Mouse (Mus musculus): ENCODE data around the gene Lyl1.
A peak's percentile ranks its signal among the peaks of the same experiment; 100 is the strongest.

Gene Lyl1

DNA sequence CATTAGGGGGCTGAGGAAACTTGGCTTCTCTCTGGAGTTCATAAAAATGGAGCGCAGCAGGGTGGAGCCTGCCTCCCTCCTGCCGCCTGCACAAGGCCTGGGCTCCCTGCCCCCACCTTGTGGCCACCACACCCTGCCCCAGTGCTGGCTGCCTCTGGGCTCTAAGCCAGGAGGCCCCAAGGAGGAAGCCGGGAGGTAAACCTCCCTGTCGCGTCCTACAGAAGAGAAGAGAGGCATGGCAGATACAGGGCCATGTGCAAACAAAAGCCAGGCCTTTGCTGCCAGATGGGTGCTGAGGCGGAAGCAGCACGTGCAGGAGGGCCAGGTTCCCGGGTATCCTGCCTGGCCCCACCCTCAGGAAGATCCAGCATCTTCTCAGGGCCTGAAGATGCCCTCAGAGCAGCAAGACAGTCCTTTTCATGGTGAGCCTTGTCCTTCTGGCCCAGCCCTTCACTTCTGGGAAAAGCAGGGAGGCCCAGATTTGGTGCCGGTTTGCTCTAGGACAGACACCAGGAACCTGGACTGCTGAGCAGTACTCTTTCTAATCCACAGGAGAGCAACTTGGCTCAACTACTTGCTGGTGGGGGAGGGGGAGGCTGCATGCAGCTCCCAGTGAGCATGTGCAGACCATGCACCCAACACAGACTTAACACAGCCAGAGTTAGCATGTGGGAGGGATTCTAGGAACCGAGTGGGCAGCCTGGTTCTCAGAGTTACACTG is 21.8 kb downstream of the Lyl1 start, which contains the start of gene G430095P16Rik:
G430095P16Rik (plus strand) TSS at position 158 of the 721 bp plus-strand sequence.
- DNase-seq (ENCODE audit: low spot score) = peak; percentile 82

DNA sequence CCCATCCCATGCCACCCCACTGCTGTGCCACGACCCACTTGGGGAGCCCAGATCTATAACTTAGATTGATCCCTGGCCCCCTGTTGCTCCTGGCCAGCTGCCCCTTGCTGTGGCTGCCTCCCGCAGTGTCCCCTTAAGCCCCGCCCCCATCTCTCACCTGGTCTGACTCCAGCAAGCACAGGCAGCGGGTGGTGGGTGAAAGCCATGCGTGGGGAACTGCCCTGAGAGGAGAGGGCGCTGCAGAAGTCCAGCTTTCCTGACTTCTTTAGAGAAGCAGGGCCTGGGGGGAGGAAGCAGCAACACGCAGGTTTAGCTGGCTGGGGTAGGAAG is 22.3 kb downstream of the Lyl1 start:
- DNase-seq (ENCODE audit: low spot score) = no peak

DNA sequence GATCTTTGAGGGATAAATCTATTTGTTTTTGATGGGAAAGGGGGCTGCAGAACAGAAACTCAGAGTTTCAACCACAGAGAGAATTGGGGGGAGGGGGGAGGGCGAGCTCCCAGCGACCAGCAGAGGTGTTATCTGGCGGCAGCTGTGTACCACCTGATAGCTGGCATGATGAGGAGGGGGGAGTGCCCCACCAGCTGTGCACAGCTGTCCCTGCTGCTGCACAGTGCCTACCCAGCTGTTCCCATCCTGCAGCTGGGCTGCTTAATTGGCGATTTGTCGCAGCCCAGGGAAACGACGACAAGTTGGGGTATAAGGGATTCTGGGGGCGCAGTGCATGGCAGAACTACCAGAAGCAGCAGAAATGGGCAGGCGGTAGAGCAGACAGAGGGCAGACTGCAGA is 23.4 kb downstream of the Lyl1 start:
- no peak for DNase-seq (ENCODE audit: low spot score)

DNA sequence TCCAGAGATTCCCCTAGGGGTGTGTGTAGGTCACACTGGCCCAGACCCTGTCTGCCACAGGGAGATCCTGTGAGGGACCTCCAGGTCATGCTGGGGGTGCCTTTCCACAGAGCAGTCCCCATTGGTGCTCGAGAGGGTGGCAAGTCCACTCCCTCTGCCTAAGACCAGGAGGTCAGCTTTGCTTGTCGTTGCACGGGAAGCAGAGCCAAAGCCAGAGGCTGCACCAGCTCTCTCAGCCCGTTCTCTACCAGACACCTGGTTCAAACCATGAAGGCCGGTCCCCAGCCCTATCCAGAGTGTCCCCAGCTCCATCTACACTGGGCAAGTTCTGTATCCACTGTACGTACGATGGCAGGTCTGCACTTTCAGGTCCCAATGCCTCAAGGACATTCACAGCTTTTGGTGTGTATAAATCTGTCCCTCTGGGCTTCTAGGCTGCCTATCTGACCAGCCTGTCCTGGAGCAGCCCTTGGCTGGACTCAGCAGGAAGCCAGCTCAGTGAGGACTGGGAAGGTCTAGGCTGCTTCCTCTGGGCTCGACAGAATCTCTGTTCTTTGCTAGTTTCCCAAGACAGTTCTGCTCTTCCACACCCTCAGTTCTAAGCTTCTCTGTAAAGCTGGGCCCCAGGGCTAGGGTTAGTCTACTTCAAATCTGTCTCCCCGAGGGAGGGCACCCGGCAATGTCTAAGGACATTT is 24.1 kb downstream of the Lyl1 start:
- no peak for DNase-seq (ENCODE audit: low spot score)

DNA sequence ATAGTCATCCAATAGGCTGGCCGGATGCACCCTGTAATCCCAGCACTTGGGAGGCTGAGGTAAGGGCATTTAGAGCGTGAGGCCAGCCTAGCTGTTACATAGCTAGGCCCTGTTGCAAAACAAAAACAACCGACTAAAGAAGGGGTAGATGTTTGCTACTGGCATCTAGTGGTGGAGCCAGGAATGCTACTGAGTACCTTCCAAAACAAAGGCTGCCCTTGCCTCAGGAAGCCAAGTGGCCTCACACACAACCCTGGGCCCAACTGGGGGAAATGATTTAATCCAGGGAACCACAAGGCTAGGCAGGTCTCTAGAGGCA is 24.6 kb downstream of the Lyl1 start:
- DNase-seq (ENCODE audit: low spot score) = peak; percentile 90

DNA sequence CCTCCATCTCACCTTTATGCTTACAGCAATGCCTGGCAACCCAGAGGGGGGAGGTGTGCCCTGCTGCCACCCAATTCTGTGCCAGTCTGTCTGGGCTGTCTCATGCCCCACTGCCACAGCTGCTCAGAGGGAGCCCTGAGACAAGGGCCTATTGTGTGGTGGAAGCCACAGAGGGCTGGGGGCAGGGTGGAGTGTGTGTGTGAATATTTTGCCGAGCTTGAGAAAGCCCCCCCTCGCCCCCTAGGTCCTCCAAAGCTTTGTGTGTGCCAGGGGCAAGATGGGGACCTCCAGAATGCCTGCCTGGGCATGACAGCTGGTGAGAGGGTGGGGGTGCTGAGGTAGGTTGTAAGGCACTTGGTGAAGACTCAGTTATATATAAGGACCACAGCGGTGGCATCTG is 27.2 kb downstream of the Lyl1 start:
- DNase-seq (ENCODE audit: low spot score) = no peak

DNA sequence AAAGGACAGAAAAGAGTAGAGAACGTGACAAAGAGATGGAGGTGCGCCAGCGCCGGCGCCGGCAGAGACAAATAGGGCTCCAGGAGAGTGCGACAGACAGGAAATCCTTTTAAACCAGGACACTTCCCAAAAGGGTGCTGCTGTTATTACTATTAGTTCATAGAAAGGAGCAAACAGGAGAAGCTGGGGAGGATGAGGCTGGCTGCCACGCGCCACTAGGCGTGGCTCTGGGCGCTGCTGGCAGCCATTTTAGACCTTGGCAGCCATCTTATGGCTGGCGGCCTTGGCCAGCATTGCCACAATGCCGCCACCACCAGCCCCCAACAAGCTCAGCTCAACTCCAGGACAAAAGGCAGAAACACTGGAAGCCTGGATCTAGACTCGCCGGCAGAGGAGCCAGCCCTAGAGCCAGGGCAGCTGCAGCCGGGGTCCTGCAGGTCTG is 28.7 kb downstream of the Lyl1 start:
- no peak for DNase-seq (ENCODE audit: low spot score)

DNA sequence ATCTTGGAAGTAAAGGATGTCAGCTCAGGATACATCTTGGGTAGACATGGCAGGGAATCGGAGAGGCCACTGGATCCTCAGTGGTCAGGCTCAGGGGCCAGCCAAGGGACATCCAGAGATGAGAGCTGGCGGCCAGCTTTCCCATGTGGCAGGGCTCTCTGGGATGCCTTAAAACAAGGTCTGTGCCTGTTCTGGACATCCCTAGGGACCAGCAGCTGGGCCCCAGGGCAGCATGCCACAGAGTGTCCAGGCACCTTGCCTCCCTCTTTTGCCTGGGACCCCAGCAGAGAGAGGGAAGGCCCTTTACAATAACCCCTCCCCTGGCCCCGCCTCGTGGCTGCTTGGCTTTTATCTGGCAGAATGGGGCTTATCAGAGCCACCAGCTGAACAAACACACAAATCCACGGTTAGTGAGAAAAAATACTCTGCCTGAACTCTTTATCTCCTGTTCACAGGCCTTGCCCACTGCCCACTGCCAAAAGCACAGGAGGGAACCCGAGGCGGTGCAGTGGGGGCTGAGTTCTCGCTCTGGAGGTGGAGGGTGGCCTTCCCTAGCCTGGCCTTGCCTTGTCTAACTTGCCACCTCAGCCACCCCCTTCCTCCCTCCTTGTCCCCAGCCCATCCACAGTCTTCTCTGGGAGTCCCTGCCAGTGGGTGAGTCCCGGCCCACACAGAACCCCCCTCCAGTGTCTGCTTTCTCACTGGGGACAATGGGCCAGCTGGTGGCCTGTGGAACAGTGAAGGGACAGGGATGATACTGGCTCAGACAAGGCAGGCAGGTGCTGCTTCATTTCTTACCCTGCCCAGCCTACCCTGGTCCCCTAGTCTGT is 29.5 kb downstream of the Lyl1 start:
- DNase-seq (ENCODE audit: low spot score) = no peak

DNA sequence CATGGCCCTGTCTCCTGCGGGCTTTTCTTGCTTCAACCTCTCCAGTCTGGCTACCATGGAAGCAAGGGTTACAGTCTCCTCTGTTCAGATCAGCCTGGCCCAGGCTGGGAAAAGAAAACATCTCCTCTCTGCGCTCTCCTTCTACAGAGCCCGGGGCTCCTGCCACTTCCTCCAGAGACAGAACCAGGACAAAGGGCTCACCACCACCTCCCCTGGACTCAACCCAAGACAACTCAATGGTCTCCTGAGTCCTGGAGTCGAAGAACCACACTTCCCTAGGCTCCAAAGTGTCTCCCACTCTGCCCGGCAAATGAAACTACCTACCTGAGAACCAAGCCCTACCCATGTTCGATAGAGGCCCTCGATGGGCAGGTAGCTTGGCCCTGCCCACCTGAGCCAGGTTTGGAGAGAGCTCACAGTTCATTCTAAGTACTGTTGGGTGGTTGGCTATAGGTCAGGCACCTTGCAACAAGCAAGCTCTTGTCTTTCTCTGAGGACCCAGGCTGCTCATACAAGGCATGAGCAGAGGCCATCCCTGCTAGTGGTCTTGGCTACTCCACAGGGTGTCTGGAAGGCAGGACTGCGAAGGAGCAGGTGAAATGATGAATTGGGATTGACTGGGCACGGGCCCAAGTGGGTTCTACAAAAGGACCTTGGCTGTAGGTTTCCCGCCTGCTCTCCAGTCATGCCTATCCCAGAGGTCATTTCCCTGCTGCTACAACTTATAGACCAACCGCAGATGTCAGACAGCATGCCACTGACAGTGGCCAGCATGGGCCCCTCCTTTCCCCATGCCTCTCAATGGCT is 30.3 kb downstream of the Lyl1 start:
- peak; percentile 50 for DNase-seq (ENCODE audit: low spot score)

DNA sequence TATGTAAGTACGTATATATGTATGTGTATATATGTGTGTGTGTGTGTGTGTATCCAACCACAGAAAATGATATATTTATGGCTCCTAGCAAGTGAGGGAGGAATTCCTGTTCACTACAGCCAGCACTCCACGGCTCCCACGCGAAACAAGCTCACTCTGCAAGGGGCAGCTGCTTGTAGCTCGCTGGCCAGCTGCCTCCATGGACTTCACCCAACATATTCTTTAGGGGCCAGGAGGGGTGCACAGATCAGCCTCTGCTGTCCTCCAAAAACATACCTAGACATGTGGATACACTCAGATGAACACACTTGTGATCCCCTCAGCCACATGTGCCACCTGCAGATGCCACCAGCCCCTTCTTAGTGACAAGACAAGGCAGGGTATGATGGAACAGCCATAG is 31.3 kb downstream of the Lyl1 start:
- DNase-seq (ENCODE audit: low spot score) = no peak

DNA sequence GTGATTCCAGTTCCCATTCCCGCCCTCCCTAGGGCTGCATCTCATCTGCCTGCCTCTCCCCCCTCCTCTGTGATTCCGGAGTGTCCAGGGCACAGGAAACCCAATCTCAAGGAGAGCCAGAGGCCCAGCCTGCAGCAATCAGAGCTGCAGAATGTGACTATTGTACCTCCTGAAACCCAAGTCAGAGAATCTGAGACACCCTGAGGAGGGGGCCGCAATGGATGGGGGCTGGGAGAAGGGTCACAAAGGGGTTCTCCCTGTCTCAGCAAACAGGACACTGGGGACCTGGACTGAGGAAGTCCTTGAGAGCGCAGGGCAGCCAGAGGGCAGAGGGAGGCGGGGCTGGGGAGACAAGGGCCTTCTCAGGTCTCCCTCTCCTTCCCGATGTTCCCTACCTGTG is 31.7 kb downstream of the Lyl1 start:
- no peak for DNase-seq (ENCODE audit: low spot score)

DNA sequence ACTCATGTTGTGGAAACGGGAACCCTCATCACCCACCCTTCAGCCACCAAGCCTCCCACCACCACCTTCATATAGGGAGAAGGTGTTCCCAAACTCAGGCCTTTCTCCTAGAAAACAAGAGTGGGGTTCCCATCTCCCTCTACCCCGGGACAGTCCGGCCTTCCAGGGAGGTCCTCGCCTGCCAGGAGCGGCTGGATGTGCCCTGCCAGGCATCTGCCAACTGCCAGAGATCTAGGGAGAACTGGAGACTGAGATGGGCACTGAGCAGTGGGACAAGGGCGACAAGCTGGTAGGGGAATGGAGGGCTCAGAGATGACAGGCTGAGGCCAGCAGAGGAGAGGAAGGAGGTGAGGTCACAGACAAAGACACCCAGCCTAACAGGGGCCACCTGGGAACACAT is 32.7 kb downstream of the Lyl1 start:
- DNase-seq (ENCODE audit: low spot score) = no peak

DNA sequence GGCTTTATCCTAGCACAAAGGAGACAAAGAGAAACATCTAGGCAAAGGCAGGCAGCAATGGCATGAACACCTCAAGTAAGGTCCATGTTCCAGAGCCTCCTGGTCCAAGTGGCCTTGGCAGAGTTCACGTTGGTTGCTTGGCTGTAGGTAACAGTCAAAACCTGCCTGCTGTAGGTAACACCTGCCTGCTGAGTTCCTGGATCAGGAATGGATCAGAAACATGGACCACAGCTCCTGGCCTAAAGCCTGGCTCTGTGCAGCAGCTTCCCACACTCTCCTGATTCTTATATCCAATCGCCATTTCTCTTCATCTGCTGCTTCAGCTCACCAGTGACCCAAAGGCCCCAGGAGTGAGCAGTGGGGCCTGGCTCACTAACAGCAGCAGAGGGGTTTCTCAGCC is 33.4 kb downstream of the Lyl1 start:
- no peak for DNase-seq (ENCODE audit: low spot score)

DNA sequence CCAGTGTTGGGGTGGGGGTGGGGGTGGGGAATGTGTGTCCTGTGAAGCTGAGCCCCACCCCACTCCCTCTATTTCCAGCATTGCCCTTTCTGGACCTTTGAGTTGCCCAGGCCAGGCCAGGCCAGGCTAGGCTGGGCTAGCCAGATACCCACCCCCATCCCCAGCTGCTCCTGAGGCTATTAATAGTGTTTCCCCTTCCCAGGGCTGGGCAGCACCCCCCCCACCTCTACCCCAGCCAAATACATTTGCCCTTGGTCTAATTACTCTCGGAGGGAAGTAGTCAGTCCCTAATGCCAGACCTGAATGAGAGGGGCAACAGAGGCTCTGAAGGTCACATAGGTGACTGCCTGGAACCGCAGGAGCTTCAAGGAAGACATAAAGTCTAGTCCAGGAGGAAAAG is 34.3 kb downstream of the Lyl1 start:
- DNase-seq (ENCODE audit: low spot score) = no peak

DNA sequence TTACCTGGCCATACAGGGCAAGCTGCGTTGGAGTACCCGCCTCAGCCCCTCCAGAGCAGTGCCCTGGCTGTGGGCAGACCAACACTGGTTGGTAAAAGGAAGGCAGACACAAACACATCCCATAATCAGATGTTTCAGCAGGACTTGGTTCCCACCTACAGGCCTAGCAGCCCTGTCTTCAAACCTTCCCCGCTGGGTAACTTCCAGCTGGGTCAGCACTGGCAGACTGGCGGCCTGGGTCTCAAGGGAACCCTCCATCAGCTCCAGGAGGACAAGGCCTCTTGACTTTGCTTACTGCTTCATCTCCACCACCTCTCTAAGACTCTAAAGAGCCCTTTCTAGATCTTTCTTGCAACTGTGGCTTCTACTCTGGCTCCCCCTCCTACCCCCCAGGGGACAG is 35.3 kb downstream of the Lyl1 start:
- DNase-seq (ENCODE audit: low spot score) = peak; percentile 67

DNA sequence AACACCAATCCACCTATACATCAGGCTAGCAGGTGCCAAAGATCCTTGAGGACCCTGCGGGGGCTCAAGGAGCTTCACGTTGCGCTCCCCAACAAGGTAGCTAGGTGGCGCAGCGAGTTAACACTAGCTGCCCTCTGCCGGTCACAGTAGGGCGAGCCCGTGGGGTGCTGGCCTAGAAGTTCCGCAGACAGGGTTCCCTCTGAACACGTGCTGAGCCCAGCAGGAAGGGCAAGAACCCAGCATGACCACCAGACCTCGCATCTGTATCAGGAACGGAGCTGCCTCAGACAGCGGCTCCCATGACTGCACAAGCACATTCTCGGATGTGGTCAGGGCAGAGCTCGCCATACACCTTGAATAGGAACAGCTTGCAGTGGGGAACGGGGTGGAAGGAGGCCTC is 36.4 kb downstream of the Lyl1 start:
- peak; percentile 63 for DNase-seq (ENCODE audit: low spot score)

DNA sequence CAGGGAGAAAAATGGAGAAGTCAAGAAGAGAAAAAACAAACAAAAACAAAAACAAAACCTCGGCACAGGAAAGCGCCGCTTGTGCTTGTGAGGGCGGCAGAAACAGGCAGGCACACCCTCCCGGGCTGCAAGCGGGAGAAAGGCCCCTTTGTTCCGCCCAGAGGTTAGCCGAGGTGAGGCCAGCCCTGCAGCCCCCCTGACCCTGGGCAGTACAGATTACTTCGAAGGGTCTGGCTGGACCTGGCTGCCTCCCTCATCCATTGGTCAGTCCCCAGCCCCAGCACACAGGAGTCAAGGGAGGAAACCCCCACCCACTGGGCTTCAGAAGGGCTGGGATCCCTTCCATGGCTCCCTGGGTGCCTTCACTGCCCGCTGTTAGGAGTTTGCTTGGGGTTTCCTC is 37.0 kb downstream of the Lyl1 start:
- DNase-seq (ENCODE audit: low spot score) = no peak

DNA sequence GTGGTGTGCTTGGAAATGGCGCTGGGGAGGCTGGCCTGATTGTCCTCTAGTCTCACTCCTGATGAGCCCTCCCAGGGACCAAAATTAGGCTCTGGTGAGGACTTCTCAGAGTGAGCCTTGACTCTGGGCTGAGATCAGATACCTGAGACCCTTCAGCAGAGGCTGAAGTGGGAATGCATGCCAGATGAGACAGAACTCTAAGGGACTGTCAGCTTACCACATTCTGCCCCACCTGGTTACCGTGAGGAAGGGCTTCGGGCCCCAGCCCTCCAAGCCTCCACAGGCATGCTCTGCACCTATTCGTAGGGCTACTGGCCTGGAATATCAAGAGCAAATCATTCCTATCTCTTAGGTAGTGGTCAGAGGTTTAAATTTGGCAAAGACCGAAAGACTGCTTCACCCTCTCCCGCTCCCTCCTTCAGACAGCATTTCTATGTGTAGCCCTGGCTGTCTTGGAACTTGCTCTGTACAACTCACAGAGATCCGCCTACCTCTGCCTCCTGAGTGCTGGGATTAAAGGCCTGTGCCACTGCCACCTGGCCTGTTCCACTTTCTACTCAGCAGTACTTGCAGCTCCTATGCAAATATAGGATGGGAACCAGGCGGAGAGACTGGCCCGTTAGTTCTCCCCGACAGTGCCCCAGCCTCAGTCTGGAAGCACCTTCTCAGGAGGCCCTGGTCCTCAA is 37.6 kb downstream of the Lyl1 start:
- no peak for DNase-seq (ENCODE audit: low spot score)

DNA sequence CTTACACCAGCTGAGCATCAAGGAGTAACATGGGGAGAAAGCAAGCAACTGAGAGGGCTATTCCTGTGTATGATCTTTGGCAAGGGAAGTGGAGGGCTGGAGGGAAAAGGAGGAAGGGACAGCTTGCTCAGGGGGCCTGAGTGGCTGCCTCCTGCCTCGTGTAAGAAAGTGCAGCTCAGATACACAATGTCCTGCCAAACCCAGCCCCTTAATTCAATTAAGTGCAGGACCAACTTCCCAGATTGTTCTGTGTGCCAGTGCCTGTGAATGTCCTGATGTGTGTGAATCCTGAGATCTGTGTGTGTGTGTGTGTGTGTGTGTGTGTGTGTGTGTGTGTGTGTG is 38.1 kb downstream of the Lyl1 start:
- DNase-seq (ENCODE audit: low spot score) = no peak

DNA sequence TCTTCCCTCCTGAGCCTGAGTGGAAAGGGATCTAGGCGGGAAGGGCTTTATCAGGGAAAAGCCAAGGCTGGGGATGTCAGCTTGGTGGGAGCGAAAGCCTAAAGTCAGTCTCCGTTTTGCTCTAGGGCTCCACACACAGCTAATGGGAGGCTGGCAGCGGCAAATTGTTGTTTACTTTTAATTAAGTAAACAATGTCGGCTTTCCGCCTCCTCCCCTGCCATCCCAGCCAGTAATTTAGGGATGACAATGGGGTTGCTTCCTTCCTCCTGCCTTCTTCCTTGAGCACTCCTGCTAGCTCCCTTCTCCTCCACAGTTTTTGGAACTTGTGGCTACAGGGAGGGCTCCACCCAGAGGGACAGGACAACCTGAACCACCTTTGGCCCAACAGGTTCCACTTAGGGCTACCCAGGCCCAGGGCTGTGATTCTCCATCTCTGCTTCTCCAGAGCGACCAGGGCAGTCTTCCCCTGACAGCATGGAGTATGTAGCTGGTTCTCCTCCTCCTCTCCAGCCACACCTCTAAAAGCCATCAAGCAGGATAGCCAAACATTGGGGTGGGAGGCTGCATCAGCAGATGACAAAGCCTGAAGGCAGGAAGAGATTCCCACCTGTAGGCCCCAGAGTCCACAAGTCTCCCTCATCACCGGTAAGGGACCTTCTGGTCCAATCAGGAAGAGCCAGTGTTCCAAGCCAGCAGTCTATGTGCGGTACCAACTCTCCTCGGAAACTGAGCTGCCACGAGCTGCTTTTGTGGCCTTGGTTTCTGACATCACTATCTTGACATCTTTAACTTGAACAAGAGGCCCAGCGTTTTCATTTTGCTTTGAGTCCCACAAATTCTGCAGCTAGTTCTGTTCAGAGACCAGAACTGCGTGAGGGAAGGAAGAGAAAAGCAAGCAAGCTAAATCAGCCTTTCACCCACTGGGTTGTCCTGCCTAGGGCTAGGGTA is 39.9 kb downstream of the Lyl1 start:
- DNase-seq (ENCODE audit: low spot score) = no peak

Measured in adipocyte (in vitro differentiated cells).